Mouse (Mus musculus): ENCODE measurements at regions not wholly inside any gene's neighbourhood (a gene's known extent, or its start where the extent isn't known, plus 50 kb on each side); places are given as distances from the start of the nearest gene placed in this dataset.
A peak's percentile ranks its signal among the peaks of the same experiment; 100 is the strongest.

DNA sequence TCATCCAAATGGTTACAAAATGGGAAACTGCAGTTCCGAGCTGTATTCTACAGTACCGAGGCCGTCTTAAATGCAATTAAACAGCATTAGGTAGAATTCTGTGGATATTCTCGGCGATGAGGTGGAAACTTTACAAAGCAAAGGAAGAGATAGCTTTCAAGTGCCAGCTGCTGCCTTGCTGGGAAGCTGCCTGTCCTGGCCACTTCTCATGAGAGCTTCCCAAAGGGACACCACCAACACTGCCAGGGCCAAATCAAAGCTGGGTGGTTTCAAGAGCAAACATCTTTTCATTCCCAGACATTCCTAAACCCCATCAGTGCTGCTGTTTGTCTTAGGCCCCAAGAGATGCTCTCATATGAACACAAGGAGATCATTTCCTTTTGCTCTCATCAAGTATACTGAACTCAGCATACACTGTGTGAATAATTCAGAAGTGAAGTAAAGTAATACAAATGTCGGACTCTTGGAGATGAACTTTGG, 156.6 kb upstream of the AI593442 start:
- 84% methylated on average over 6 of the region's 6 CpGs for WGBS
- Histone ChIP-seq H3K27me3 (no peaks in the 10 kb centered on the region), H3K9me3 (no peaks in the 10 kb centered on the region), H3K4me1 (replicated peaks) (no peaks in the 10 kb centered on the region), H3K4me2 (no peak overlapping the region), H3K27ac (replicated peaks) (no peak overlapping the region), H3K36me3 (no peaks in the 10 kb centered on the region), H3K4me3 (no peak overlapping the region), H3K9ac (no peak overlapping the region)
- no peak for ATAC-seq (ENCODE audit: low read depth)

DNA sequence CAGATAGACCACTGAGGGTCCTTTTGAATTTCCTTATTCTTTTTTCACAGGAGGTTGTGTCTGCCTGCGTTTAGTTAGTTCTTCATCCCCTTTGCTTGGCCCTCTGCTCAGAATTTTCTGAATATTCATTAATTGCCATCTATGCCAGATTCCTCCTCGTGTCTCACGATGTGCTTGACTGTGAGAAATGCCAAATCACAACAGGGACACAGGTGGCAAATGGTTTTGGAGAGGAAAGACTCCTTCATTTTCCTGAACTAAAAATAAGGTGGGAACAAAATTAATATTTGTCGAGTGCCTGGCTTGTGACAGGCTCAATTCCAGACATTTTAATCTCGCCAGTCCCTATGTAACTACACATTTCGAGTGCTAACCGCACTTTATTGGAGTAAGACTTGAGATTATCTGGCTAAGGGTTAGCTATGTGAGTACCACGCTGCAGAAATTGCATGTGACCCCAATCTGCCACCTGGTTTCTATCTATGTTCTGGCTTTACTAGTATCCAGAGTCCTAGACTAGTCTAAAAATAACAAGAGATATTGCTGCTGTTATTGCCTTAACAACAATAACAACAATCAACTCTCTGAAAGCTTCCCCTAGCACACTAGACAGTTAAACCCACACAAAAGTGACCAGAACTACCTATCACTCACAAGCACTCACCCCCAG, 156.0 kb upstream of the AI593442 start:
- 89% methylated on average over 8 of the region's 8 CpGs for WGBS
- Histone ChIP-seq H3K4me2 (no peak overlapping the region), H3K9ac (no peak overlapping the region)

DNA sequence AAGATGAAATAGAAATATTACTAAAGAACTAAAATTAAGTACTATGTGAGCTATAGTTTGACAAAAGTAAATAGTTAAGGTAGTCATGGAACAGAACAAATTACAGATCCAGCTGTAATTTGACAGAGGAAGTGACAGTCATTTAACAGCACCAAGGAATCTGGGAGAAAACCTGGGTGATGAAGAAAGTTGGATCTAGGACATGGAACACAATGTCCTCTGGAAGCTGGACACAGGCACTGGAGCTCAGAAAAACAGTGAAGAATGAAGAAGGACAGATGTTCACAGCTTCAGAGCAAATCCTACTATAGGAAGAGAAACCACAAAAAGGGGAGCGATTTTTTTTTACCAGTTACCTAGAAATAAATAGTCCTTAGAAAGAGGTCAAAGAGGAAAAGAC, 147.2 kb upstream of the AI593442 start:
- Histone ChIP-seq H3K36me3 (no peaks in the 10 kb centered on the region), H3K4me3 (no peak overlapping the region), H3K4me2 (no peak overlapping the region), H3K27ac (replicated peaks) (no peak overlapping the region), H3K27me3 (no peaks in the 10 kb centered on the region), H3K9me3 (no peaks in the 10 kb centered on the region), H3K4me1 (replicated peaks) (no peaks in the 10 kb centered on the region), H3K9ac (no peak overlapping the region)
- WGBS = 83% methylated on average over 1 of the region's 1 CpGs
- ATAC-seq (ENCODE audit: low read depth) = no peak

More for the DNA sequence above, 156.0 kb upstream of the AI593442 start:
- Histone ChIP-seq H3K27ac (replicated peaks) (no peak overlapping the region), H3K4me3 (no peak overlapping the region), H3K9me3 (no peaks in the 10 kb centered on the region), H3K4me1 (replicated peaks) (no peaks in the 10 kb centered on the region), H3K36me3 (no peaks in the 10 kb centered on the region), H3K27me3 (no peaks in the 10 kb centered on the region)
- no peak for ATAC-seq (ENCODE audit: low read depth)

DNA sequence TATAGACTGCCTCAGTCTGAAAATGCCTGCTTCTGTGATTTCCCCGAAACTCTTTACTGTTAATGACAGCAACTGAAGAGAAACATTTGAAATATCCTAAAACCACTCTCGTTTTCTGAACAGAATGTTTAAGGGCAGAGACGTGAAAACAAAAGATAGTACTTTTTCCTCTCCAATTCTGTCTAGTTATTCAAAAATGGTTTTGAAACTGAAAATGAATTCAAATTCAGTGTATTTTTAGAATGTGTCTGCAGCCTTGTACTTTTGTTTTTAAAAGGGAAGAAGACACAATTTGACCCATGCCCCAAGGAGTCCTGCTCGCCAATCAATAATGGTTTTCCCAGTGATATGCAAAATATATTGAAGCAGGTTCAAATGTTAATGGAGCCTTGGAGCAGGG, 136.7 kb upstream of the AI593442 start:
- H3K36me3 ChIP-seq = no peaks in the 10 kb centered on the region
- no peak for ATAC-seq (ENCODE audit: low read depth)
- no peaks in the 10 kb centered on the region for H3K4me1 ChIP-seq (replicated peaks)
- no peaks in the 10 kb centered on the region for H3K27me3 ChIP-seq
- H3K9ac ChIP-seq = no peak overlapping the region
- WGBS = 89% methylated on average over 4 of the region's 4 CpGs
- H3K9me3 ChIP-seq = no peaks in the 10 kb centered on the region
- H3K4me3 ChIP-seq = no peak overlapping the region
- H3K27ac ChIP-seq (replicated peaks) = no peak overlapping the region
- no peak overlapping the region for H3K4me2 ChIP-seq

DNA sequence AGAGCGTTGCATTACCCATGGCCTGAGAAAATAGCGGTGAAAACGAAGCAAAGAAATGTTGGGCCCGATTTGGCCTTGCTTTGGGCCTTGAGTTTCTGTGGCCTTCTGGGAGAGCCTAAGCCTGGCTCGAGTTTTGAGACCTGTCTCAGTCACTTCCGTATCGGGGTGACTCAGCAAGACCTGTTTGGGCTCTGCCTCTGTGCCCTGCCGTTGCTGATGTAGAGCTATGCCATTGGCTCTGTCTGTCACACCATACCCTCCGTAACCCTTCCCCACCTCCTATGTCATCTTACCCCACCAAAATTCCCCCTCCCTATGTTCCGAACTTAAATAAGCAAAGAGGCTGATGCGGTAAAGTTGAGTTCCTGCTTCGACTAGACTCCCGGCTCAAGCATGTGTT, 123.4 kb upstream of the AI593442 start:
- 92% methylated on average over 13 of the region's 13 CpGs for WGBS
- H3K4me3 ChIP-seq = no peak overlapping the region
- no peaks in the 10 kb centered on the region for H3K9me3 ChIP-seq
- no peak overlapping the region for H3K9ac ChIP-seq
- ATAC-seq (ENCODE audit: low read depth) = no peak
- H3K27ac ChIP-seq (replicated peaks) = no peak overlapping the region
- H3K36me3 ChIP-seq = no peaks in the 10 kb centered on the region
- no peaks in the 10 kb centered on the region for H3K4me1 ChIP-seq (replicated peaks)
- H3K27me3 ChIP-seq = no peaks in the 10 kb centered on the region
- no peak overlapping the region for H3K4me2 ChIP-seq

DNA sequence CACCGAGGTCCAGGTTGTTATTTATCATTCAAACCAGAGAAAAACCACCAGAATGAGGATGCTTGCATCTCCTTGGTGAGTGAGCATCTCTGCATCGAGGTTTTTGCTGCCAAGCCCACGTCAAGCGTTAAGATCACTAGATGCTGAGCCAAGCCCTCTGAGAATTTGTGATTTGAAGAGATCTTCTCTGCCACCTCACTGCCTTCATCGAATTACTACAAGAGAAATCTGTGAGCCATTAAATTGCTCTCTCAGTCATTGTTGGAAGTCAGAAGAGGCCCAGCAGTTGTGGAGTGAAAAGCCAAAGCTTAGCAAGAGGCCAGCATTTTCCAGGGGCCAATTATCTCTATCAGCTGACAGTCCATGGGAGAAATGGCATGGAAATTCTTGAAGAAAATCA, 122.2 kb upstream of the AI593442 start:
- no peaks in the 10 kb centered on the region for H3K36me3 ChIP-seq
- no peaks in the 10 kb centered on the region for H3K4me1 ChIP-seq (replicated peaks)
- no peaks in the 10 kb centered on the region for H3K27me3 ChIP-seq
- ATAC-seq (ENCODE audit: low read depth) = no peak
- H3K9ac ChIP-seq = no peak overlapping the region
- H3K27ac ChIP-seq (replicated peaks) = no peak overlapping the region
- H3K4me2 ChIP-seq = no peak overlapping the region
- 77% methylated on average over 5 of the region's 5 CpGs for WGBS
- no peak overlapping the region for H3K4me3 ChIP-seq
- no peaks in the 10 kb centered on the region for H3K9me3 ChIP-seq

DNA sequence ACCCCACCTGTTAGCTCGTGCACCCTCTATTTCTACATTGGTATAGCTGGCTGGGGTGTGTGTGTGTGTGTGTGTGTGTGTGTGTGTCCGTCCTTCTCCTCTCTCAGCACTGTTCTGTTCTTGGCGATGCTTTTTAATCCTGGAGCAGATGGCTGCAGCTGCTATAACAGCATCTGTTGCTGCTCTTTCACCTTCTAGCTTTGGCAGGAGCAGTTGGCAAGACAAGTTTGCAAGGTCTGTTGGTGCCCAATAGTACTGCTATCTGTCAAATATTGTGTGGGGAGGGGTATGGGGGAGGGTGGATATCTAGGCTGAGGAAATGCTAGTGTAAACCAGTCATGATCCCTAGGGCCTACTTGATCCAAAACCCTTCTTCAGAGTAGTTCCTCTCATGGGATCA, 120.9 kb upstream of the AI593442 start:
- no peak overlapping the region for H3K9ac ChIP-seq
- ATAC-seq (ENCODE audit: low read depth) = no peak
- H3K4me2 ChIP-seq = no peak overlapping the region
- no peaks in the 10 kb centered on the region for H3K27me3 ChIP-seq
- no peaks in the 10 kb centered on the region for H3K36me3 ChIP-seq
- H3K9me3 ChIP-seq = no peaks in the 10 kb centered on the region
- H3K4me3 ChIP-seq = no peak overlapping the region
- H3K4me1 ChIP-seq (replicated peaks) = no peaks in the 10 kb centered on the region
- 69% methylated on average over 3 of the region's 3 CpGs for WGBS
- no peak overlapping the region for H3K27ac ChIP-seq (replicated peaks)

DNA sequence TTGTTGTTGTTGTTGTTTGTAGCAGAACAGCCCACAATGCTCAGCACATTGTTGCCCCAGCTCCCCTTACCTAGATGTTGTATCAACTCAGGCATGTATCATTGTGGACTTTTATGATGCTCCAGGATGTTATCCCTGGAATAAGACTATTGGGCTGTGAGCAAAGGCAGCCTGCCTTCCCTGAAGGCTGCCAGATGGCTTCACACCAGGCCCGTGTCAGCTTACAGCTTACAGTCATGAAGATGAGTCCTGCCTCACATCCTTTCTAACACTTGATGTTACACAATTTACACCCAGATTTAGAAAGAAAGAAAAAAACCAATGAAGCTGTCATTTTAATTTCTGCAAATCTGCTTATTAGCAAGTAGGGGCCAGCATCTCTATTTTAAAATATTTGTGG, 113.0 kb upstream of the AI593442 start:
- Histone ChIP-seq H3K36me3 (no peaks in the 10 kb centered on the region), H3K4me2 (no peak overlapping the region), H3K4me3 (no peak overlapping the region), H3K4me1 (replicated peaks) (no peaks in the 10 kb centered on the region), H3K27ac (replicated peaks) (no peak overlapping the region), H3K27me3 (no peaks in the 10 kb centered on the region), H3K9me3 (no peaks in the 10 kb centered on the region), H3K9ac (no peak overlapping the region)
- no peak for ATAC-seq (ENCODE audit: low read depth)
- WGBS = 68% methylated on average over 1 of the region's 1 CpGs

DNA sequence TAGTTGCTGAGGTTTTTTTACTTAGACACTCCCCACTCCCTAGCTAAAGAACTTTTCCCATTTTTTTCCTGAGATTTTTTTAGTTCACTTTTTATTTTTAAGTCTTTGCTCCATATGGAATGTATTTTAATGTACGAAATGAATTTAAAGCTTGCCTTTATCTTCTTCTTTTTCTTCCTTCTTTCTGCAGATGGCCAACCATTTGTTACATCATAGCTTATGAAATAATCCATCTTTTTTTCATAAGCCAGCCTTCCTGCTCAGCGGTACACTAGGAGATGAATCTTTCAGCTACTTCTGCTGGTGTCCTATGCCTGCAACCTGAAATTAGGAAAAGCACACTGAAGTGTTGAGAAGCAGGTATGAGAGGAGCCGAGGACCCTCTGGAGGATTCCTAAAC, 102.9 kb upstream of the AI593442 start:
- WGBS = 90% methylated on average over 3 of the region's 3 CpGs
- no peaks in the 10 kb centered on the region for H3K9me3 ChIP-seq
- no peaks in the 10 kb centered on the region for H3K36me3 ChIP-seq
- ATAC-seq (ENCODE audit: low read depth) = no peak
- H3K4me1 ChIP-seq (replicated peaks) = no peaks in the 10 kb centered on the region
- no peak overlapping the region for H3K9ac ChIP-seq
- H3K4me3 ChIP-seq = no peak overlapping the region
- no peak overlapping the region for H3K4me2 ChIP-seq
- no peaks in the 10 kb centered on the region for H3K27me3 ChIP-seq
- no peak overlapping the region for H3K27ac ChIP-seq (replicated peaks)

DNA sequence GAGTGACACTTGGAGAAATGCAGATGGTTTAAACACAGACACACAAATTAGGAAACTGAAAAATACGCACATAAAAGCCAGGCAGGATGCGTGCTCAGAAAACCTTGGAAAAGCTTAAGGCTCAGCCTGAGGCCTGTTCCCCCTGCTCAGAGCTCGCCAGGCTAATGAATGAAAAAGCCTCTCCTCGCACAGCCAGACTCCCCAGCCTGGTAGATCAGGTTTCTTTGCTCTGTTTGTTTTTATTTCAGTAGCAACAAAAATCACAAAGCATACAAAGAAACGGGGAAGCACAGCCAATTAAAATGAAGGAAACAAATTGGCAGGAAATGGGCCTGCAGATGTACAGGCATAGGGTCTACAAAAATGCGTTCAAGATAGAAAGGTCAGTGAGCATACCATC, 97.0 kb upstream of the AI593442 start:
- no peak for ATAC-seq (ENCODE audit: low read depth)
- no peaks in the 10 kb centered on the region for H3K36me3 ChIP-seq
- H3K27ac ChIP-seq (replicated peaks) = peak overlapping the region; percentile 42
- H3K27me3 ChIP-seq = no peaks in the 10 kb centered on the region
- H3K9me3 ChIP-seq = no peaks in the 10 kb centered on the region
- H3K4me3 ChIP-seq = no peak overlapping the region
- 0 out of 2 replicates have a peak, but pooled peaks cover 6% of the 10 kb centered on the region for H3K4me1 ChIP-seq (replicated peaks)
- WGBS = 35% methylated on average over 6 of the region's 6 CpGs
- no peak overlapping the region for H3K4me2 ChIP-seq
- no peak overlapping the region for H3K9ac ChIP-seq

DNA sequence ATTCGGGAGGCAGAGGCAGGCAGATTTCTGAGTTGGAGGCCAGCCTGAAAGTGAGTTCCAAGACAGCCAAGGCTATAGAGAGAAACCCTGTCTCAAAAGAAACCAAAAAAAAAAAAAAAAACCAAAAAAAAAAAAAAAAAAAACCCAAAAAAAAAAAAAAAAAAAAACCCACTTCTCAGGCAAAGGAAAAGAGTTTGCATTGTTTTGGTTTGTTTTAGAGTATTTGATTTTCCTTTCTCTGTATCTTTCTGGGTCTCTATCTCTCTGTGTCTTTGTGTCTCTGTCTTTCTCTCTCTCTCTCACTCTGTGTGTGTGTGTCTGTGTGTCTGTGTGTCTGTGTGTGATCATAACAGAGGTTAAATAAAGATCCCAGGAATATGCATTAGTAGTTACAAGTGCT, 95.7 kb upstream of the AI593442 start:
- Histone ChIP-seq H3K9ac (no peak overlapping the region), H3K36me3 (no peaks in the 10 kb centered on the region), H3K27me3 (no peaks in the 10 kb centered on the region), H3K27ac (replicated peaks) (no peak overlapping the region), H3K4me2 (no peak overlapping the region), H3K9me3 (no peaks in the 10 kb centered on the region), H3K4me3 (no peak overlapping the region), H3K4me1 (replicated peaks) (0 out of 2 replicates have a peak, but pooled peaks cover 6% of the 10 kb centered on the region)
- ATAC-seq (ENCODE audit: low read depth) = no peak
- 88% methylated on average over 1 of the region's 1 CpGs for WGBS

DNA sequence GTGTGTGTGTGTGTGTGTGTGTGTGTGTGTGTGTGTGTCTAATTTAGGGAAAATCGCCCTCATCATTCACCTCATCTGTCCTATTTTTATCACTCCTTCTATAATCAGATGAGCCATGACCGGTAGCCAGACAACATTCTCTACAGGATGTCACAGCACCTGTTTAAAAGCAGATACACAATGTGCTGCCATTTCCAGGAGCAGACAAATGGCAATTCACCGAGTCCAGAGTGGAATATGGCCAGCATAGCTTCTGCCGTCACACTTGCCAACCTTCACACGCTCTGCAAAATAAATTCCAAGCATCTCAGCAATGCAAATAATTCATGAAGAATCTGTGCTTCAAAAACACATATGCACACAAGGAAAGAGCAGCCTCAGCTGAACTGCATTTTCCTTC, 88.5 kb upstream of the AI593442 start:
- ATAC-seq (ENCODE audit: low read depth) = no peak
- H3K9ac ChIP-seq = no peak overlapping the region
- no peak overlapping the region for H3K27ac ChIP-seq (replicated peaks)
- H3K4me2 ChIP-seq = no peak overlapping the region
- no peak overlapping the region for H3K4me3 ChIP-seq
- H3K36me3 ChIP-seq = no peaks in the 10 kb centered on the region
- no peaks in the 10 kb centered on the region for H3K4me1 ChIP-seq (replicated peaks)
- H3K27me3 ChIP-seq = no peaks in the 10 kb centered on the region
- no peaks in the 10 kb centered on the region for H3K9me3 ChIP-seq
- 82% methylated on average over 4 of the region's 5 CpGs for WGBS

DNA sequence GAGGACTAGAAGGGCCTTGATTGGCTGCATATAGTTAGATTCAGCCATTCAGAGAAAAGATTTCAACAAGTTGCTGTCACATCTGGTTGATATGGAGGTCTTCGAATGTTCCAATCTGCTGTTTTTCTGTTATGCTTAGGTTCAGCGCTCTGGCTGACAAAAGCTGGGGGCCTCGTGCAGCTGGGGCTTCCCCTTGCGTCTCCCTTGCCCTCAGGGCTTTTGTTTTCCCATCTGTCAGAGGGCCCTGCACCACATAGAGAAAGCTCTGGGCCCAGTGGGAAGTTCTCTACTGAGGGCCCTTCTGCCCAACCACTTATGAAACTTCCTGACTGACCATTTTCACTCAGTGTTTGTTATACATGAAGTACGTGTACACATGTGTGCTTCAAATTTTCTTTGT, 86.2 kb upstream of the AI593442 start:
- no peaks in the 10 kb centered on the region for H3K4me1 ChIP-seq (replicated peaks)
- no peaks in the 10 kb centered on the region for H3K27me3 ChIP-seq
- no peak overlapping the region for H3K27ac ChIP-seq (replicated peaks)
- H3K9ac ChIP-seq = no peak overlapping the region
- ATAC-seq (ENCODE audit: low read depth) = no peak
- H3K36me3 ChIP-seq = no peaks in the 10 kb centered on the region
- no peak overlapping the region for H3K4me3 ChIP-seq
- WGBS = 43% methylated on average over 5 of the region's 5 CpGs
- H3K9me3 ChIP-seq = no peaks in the 10 kb centered on the region
- H3K4me2 ChIP-seq = no peak overlapping the region
